Mouse (Mus musculus) stomach, postnatal 0 days (tissue): ENCODE data around the gene Jak1.

Source experiments
- CTCF ChIP-seq: IDR thresholded peaks from 2 replicates; pipeline ENCODE4 v1.5.1; 2016; ENCODE audit warnings: antibody characterized with exemption, low read depth, mild to moderate bottlenecking, moderate library complexity
- EP300 ChIP-seq: optimal IDR thresholded peaks from 2 replicates; pipeline ENCODE3; 2016; ENCODE audit warnings: antibody characterized with exemption

GRCm38 (mm10) chr4:101176123-101176522 lies 89.0 kb downstream of the Jak1 start:
- TF ChIP-seq CTCF = no peak
- no peak for TF ChIP-seq EP300
